Mouse (Mus musculus): Measurements from ENCODE around the gene Tmed5. TPM values are rescaled to one million over a fixed set of nuclear protein-coding genes. Genes with fewer than 3 reads are reported as not detected.

The Tmed5 gene
- polyA plus RNA-seq, 1 experiment from 2014 or later = 26.7 TPM

- no peak for ATAC-seq (ENCODE audit: low FRiP score)
These were observed 47.0 kb downstream of the Tmed5 start for GRCm38 (mm10) chr5:108085440-108085839.

GRCm38 (mm10) chr5:108082380-108082779, 50.0 kb downstream of the Tmed5 start:
- 44% methylated on average over 2 of the region's 2 CpGs for WGBS
- Histone ChIP-seq H3K36me3 (peaks cover 50% of the 10 kb centered on the region), H3K9ac (no peak overlapping the region), H3K4me2 (no peak overlapping the region), H3K9me3 (no peaks in the 10 kb centered on the region), H3K4me1 (replicated peaks) (no peaks in the 10 kb centered on the region), H3K4me3 (no peak overlapping the region), H3K27me3 (no peaks in the 10 kb centered on the region), H3K27ac (no peak overlapping the region)
- ATAC-seq (ENCODE audit: low FRiP score) = 0 out of 2 replicates have a peak, but pooled peaks have one; percentile 43

More at GRCm38 (mm10) chr5:108085440-108085839, 47.0 kb downstream of the Tmed5 start:
- 97% methylated on average over 2 of the region's 2 CpGs for WGBS
- Histone ChIP-seq H3K4me1 (replicated peaks) (no peaks in the 10 kb centered on the region), H3K36me3 (peaks cover 63% of the 10 kb centered on the region), H3K4me2 (no peak overlapping the region), H3K9me3 (no peaks in the 10 kb centered on the region), H3K27me3 (no peaks in the 10 kb centered on the region), H3K4me3 (no peak overlapping the region), H3K9ac (no peak overlapping the region), H3K27ac (no peak overlapping the region)

DNA sequence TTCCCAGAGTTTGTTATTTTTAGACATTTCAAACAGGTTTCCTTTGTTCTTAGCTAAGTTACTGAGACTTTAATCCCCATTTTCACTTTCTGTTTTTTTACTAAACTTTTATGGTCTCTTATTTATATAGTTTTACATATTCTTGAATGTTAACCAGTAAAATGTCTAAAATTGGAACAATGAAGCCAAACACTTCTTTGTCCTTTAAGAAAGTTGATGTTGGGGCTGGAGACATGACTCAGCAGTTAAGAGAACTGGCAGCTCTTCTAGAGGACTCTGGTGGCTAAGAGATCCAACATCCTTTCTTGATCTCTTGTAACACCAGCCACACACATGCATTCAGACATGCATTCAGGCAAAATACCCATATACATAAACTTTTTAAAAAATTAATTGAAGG, 52.8 kb downstream of the Tmed5 start:
- Histone ChIP-seq H3K4me3 (no peak overlapping the region), H3K36me3 (peaks cover 47% of the 10 kb centered on the region), H3K9me3 (no peaks in the 10 kb centered on the region), H3K4me2 (no peak overlapping the region), H3K27me3 (no peaks in the 10 kb centered on the region), H3K9ac (no peak overlapping the region), H3K4me1 (replicated peaks) (no peaks in the 10 kb centered on the region), H3K27ac (no peak overlapping the region)
- ATAC-seq (ENCODE audit: low FRiP score) = no peak

DNA sequence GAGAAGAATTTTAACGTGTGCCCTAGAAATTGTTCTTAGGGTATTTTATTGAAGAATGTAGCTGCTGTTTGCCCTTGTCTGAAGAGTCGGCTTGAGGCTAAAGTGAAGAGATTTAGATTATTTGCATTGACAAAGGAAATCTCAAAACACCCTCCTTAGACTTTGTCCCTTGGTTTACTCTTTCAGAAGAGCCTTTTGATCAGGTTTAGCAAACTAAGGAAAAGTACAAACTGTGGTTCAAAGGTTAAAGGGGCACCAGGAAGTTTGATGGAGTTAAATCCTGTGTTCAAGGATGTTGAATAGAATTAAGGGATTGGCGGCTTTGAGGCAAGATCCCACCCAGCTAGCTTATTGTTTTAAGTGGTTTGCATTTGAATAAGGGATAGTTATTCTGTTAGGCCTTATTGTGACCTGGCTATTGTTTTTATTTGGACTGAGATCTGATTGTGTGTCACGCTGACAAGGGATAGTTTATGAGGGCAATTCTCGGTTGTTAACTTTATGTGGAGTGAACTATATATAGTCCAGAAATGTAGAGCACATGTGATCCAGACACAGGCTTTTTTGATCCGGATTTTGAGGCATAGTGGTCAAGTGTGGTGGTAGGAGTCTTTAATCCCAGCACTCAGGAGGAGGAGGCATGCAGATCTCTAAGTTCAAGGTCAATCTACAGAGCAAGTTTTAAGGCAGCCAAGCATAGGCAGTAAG, 55.4 kb downstream of the Tmed5 start:
- H3K4me2 ChIP-seq = no peak overlapping the region
- ATAC-seq (ENCODE audit: low FRiP score) = no peak
- H3K36me3 ChIP-seq = peaks cover 47% of the 10 kb centered on the region
- no peak overlapping the region for H3K9ac ChIP-seq
- no peaks in the 10 kb centered on the region for H3K4me1 ChIP-seq (replicated peaks)
- no peak overlapping the region for H3K4me3 ChIP-seq
- H3K9me3 ChIP-seq = no peaks in the 10 kb centered on the region
- no peak overlapping the region for H3K27ac ChIP-seq
- H3K27me3 ChIP-seq = no peaks in the 10 kb centered on the region
- 55% methylated on average over 6 of the region's 6 CpGs for WGBS

DNA sequence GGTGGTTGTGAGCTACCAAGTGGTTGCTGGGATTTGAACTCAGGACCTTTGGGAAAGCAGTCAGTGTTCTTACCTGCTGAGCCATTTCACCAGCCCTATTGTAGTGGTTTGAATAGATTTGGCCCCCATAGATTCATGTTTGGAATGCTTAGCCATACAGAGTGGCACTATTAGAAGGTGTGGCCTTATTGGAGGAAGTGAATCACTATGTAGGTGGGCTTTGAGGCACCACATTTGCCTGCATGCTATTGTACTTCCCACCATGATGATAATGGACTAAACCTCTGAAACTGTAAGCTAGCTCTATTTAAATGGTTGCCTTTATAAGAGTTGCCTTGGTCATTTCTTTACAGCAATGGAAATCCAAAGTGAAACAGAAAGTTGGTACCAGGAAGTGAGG, 56.2 kb downstream of the Tmed5 start:
- H3K9me3 ChIP-seq = no peaks in the 10 kb centered on the region
- H3K9ac ChIP-seq = no peak overlapping the region
- H3K4me1 ChIP-seq (replicated peaks) = no peaks in the 10 kb centered on the region
- no peak overlapping the region for H3K4me3 ChIP-seq
- H3K27me3 ChIP-seq = no peaks in the 10 kb centered on the region
- ATAC-seq (ENCODE audit: low FRiP score) = no peak
- H3K27ac ChIP-seq = no peak overlapping the region
- H3K36me3 ChIP-seq = peaks cover 48% of the 10 kb centered on the region
- H3K4me2 ChIP-seq = no peak overlapping the region

- no peak overlapping the region for H3K27ac ChIP-seq
- peaks cover 62% of the 10 kb centered on the region for H3K36me3 ChIP-seq
- H3K27me3 ChIP-seq = no peaks in the 10 kb centered on the region
- H3K9me3 ChIP-seq = no peaks in the 10 kb centered on the region
- ATAC-seq (ENCODE audit: low FRiP score) = no peak
- no peak overlapping the region for H3K4me2 ChIP-seq
- 100% methylated on average over 1 of the region's 1 CpGs for WGBS
- H3K9ac ChIP-seq = no peak overlapping the region
- peaks cover 13% of the 10 kb centered on the region for H3K4me1 ChIP-seq (replicated peaks)
- H3K4me3 ChIP-seq = no peak overlapping the region
These were observed 60.1 kb downstream of the Tmed5 start for GRCm38 (mm10) chr5:108072301-108072700.

GRCm38 (mm10) chr5:108065465-108066411, 66.7 kb downstream of the Tmed5 start, which contains the start of gene Mtf2:
Gene Mtf2 (plus strand): TSS chr5:108065674.
- peak within 1 kb of the TSS; percentile 79 for H3K4me2 ChIP-seq
- peak within 1 kb of the TSS; percentile 99 for H3K9ac ChIP-seq
- H3K4me3 ChIP-seq = peak within 1 kb of the TSS; percentile 96
- ATAC-seq (ENCODE audit: low FRiP score) = peak; percentile 94
- H3K27ac ChIP-seq = peak within 1 kb of the TSS; percentile 98
- peaks cover 16% of the 10 kb centered on the region for H3K4me1 ChIP-seq (replicated peaks)
- no peaks in the 10 kb centered on the region for H3K9me3 ChIP-seq
- H3K27me3 ChIP-seq = no peaks in the 10 kb centered on the region
- WGBS = under 1% methylated on average over 59 of the region's 59 CpGs
- H3K36me3 ChIP-seq = peaks cover 17% of the 10 kb centered on the region

- Histone ChIP-seq H3K4me3 (no peak overlapping the region), H3K27me3 (no peaks in the 10 kb centered on the region), H3K9ac (no peak overlapping the region), H3K9me3 (no peaks in the 10 kb centered on the region), H3K4me1 (replicated peaks) (no peaks in the 10 kb centered on the region), H3K27ac (no peak overlapping the region), H3K4me2 (no peak overlapping the region), H3K36me3 (no peaks in the 10 kb centered on the region)
- 96% methylated on average over 9 of the region's 9 CpGs for WGBS
- no peak for ATAC-seq (ENCODE audit: low FRiP score)
These were observed 72.0 kb downstream of the Tmed5 start for GRCm38 (mm10) chr5:108060413-108060812.

Other genes with a start within 250 kb of the Tmed5 start
- gene Rpl5, start 232.1 kb downstream of the Tmed5 start, polyA plus RNA-seq (2015; fragmentation: Nextera tagmentation; extraction: Ambion mirVana) = 62.5 and 68.2 TPM in 2 replicates
- 44.6 and 49.3 TPM in 2 replicates for gene Fam69a, start 145.5 kb downstream of the Tmed5 start, polyA plus RNA-seq (2015; fragmentation: Nextera tagmentation; extraction: Ambion mirVana)
- gene Mtf2, start 66.9 kb downstream of the Tmed5 start, polyA plus RNA-seq (2015; fragmentation: Nextera tagmentation; extraction: Ambion mirVana) = 119 and 124 TPM in 2 replicates
- 3.2 and 3.3 TPM in 2 replicates for gene Ccdc18, start 255 bp upstream of the Tmed5 start, polyA plus RNA-seq (2015; fragmentation: Nextera tagmentation; extraction: Ambion mirVana)
- gene Dr1, start 136.3 kb upstream of the Tmed5 start, polyA plus RNA-seq (2015; fragmentation: Nextera tagmentation; extraction: Ambion mirVana) = 40.5 and 41.8 TPM in 2 replicates
- gene Pigg, start 180.0 kb upstream of the Tmed5 start, polyA plus RNA-seq (2015; fragmentation: Nextera tagmentation; extraction: Ambion mirVana) = 5.4 and 5.9 TPM in 2 replicates
- gene Gm42517, start 235.3 kb upstream of the Tmed5 start, polyA plus RNA-seq (2015; fragmentation: Nextera tagmentation; extraction: Ambion mirVana) = 0.78 and 1.4 TPM in 2 replicates

All from hindbrain, embryonic 13.5 days (tissue).